Mouse (Mus musculus) spleen, postnatal 14 days (tissue): ENCODE measurements around the gene Osgin1.

Experiments used
- DNase-seq, 2 experiments: peaks; one replicate each; pipeline ENCODE4 v3.0.0; 2021 to 2022; ENCODE audit warnings: low spot score in 2 of 2

The Osgin1 gene

DNA sequence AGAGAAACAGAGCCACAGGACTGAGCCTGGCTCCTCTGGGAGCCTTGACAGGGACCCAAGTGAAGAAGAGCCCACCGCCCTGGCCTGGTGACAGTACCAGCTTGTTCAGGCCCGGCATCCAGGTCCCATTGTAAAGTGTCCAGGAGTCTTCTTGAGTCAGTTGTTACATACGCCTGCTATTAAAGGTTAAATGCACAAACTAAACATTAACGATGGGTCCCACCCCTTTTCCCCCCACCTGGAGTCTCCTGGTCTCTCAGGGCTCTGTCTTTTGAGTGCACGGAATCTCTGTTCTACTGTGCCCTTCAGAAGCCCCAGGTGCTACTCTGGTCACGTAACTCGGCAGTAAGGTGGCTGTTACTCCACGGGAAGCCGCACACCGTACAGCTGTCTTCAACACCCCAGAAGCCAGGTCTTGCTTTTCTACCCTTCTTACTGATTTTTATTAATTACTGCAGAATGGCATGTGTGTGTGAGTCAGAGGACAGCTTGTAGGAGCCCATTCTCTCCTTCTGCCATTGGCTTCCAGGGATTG is 9.7 kb upstream of the Osgin1 start:
- no peak for DNase-seq

DNA sequence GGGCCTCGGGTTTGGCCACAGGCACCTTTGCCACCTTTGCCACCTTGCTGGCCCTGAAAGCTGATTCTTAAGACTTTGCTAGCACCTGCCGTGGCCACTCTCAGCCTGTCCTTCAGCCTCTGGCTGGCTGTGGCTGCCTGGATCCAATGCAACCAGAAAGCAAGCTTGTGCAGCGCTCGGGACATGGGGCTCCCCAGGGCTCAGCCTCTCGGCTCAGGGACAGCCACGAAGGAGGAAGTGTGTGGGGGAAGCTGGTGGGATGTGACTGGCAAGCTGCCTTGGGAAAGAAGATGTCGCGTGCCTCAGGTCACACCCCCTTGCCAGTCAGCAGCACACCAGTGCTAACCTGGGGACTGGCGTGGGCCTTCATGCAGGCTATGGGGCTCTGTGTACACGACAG is 9.2 kb upstream of the Osgin1 start:
- no peak for DNase-seq

DNA sequence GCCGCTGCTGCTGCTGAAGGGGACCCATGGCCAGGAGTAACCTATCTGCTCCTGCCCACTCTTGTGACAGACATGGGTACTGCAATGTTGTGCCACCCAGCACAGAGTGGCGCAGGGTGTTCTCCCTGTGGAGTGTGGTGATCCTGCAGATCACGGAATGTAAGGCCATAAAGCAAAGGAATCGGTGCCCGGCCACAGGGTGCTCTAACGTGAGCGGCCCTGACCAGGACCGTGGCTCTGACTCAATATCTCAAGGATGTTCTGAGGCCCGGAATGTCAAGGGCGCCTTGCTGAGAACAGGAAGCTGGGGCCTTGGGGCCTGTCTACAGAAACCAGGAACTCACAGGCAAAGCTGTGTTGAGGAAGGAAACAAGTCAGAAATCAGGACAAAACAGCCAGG is 8.4 kb upstream of the Osgin1 start:
- peak in 1 of 2 experiments; percentile 32 for DNase-seq

DNA sequence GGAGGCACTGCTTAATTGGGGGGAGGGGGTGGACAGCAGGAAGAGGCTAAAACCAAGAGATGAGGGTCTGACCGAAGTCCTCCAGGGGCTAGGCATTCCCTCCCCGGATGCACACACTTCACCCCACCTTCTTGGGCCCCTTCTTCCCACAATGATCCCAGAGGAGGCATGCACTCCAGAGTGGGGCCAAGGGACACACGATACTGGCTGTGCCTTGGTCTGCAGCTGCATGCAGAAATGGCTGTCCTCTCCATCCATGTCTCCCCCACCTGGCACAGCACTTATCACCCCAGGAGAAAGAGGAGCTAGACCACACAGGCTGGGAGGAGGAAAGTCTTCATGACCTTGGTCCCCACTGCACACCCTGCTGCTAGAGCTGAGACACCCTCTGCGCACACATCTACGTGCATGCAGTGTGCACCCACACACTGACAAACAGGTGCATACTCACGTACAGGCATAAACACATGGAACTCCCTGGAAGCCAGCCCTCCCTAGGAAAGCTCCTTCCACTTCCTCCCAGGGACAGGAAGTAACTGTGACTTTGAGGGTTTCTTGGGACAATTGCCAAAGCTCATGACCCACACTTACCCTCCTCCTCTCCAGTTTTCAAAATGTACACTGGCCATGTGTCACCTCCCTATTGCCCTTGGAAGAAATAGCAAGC is 7.7 kb upstream of the Osgin1 start:
- DNase-seq = no peak

- no peak for DNase-seq
Measured at GRCm38 (mm10) chr8:119427634-119428349, 6.1 kb upstream of the Osgin1 start.

DNA sequence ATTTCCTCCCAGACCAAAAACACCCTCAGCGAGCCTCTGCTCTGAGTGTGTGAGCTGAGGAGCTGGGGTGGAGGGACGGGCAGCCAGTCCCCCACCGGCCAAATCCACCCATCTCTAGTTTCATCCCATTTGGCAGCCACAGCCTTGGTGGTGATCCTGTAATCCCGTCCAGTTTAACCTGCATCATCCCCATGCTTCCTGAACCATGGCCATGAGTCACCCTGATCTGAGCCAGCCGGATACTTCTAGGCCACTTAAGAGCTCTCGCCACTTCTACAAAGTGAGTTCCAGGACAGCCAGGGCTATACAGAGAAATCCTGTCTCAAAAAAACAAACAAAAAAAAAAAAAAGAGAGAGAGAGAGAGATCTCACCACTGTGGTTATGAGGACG is 5.6 kb upstream of the Osgin1 start:
- no peak for DNase-seq

DNA sequence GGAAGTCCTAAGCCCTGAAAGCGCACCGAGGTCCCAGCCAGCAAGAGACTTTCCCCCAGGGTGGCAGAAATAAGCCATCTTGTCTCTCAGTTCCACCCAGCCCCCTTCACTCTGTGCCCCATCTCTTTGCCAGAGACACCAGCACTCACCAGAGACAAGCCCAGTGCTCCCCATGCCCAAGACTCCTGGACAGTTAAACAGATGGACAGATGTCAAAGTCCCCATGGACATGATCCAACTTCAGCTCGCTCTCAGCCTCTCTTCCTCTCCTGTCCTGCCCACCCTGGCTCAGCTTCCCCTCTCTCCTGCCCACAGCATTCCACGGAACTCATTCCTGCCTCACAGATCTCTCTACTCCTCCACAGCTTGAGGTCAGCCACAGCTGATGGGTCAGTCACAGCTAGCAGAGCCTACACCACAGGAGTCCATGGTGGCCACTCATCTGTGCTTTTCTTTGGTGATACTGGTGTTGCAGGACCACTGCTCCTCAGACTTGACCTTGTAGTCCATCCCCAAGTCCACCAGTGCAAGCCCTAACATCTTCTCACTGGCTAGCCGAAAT is 5.1 kb upstream of the Osgin1 start:
- DNase-seq = no peak

DNA sequence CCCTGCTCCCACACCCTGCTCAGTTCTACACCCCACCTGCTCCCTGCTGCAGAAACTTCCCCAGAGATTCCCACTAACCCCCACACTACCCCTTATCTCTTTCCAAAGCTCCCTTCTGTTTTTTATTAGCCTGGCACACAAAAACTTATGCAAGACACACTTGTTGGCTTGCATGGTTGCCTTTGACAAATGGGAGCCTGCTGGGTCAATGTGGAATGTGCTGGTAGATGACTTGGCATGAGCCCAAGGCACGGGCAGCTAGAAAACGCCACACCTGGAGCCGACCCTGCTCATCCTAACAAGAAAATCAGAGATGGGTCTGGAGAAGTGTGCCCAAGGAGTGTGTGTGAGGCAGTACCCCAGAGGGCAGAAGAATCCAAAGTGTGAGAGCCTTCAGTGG is 4.4 kb upstream of the Osgin1 start:
- no peak for DNase-seq

DNA sequence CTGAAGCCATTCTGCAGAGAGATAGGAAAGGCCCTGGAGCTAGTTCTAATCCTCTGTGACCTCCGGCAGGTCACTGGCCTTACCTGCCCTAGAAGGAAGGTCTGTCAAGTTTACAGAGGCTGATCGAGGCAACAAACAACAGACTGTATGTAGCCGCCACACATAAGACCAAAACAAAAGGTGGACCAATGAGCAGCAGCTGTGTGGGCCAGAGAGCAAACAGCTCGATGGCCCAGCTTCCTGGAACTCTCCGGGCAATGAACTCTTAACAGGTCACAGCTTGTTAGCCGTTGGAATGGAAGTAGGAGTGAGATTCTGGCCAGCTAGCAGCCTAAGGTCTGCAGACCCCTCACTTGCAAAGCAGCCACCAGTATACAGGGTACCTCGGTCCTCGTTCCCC is 3.7 kb upstream of the Osgin1 start:
- DNase-seq = no peak

DNA sequence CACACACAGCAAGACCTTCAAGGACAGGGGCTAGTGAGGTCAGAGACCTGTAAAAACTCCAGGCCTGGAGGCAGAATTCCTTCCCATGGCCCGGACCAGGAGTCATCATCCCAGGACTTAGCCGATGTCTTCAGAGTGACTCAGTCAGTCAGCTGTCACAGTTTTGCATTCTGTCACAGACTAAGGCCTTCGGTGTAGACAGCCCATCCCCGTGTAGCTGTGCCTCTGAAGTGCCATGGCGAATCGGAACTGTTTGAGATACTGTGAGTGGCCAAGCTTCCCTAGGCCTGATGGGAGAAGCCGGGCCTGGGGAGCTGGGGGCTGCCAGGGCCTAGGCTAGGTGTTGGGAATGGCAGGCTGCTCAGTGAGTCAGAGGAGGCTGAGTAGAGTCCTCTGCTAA is 3.2 kb upstream of the Osgin1 start:
- DNase-seq = no peak

DNA sequence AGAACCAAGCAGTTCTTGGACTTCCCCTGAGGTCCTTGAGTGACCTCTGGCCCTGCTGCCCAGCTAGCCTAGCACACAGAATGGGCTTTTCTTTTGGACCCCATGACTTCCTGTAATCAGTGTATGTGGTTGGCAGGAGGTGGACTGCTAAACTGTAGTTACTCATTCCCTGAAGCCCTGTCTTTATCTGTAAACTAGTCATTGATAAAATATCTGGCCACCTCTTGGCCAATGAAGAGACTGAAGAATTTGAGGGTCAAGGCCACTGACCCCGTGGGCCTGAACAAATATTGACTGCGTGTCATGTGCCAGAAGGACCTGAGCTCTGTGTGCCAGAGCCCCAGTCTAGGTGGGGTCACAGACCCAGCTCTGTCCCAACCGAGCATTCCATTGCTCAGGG is 1.6 kb upstream of the Osgin1 start:
- no peak for DNase-seq

DNA sequence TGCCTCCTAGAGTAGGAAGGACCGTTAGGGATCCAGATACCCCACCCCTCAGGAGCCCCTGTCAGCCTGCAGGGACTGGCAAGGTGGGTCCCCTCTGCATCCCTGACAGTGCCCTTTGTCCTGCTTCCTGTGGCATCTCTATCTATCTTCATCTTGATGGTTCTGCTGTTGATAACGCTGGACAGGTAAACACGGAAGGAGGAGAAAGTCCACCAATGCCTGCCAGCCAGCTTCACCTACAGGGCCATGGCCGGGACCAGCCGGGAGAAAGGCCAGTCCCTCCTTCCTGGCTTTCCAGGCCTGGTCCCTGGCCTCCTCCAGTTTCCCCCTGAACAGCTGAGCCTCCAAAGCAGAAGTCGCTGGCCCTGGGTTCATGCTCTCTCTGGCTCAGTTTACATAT is 645 bp downstream of the Osgin1 start:
- no peak for DNase-seq

- DNase-seq = no peak
Measured at GRCm38 (mm10) chr8:119435527-119435926, 1.6 kb downstream of the Osgin1 start.

GRCm38 (mm10) chr8:119436331-119436730 is 2.4 kb downstream of the Osgin1 start:
- DNase-seq = no peak

GRCm38 (mm10) chr8:119436933-119437332 is 3.0 kb downstream of the Osgin1 start:
- DNase-seq = no peak

DNA sequence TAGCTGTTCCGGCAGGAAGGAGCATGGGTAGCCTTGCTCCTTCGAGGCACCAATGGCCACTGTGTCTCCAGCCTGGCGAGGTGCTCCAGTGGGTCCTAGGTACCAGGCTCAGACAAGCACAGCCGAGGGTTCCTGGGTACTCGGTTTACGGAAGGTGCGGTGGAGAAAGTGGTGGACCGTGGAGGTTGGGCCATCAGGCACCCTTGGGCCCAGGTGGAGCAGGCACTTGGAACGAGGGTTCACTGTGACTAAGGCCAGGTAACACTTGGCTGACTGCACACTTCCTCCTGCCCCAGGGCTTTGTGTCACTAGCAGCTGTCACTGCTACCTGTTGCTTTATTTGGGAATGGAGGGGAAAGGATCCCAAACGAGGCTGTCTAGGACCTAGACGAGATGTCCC is 3.6 kb downstream of the Osgin1 start:
- no peak for DNase-seq

- DNase-seq = no peak
Measured at GRCm38 (mm10) chr8:119438876-119439275, 5.0 kb downstream of the Osgin1 start.

DNA sequence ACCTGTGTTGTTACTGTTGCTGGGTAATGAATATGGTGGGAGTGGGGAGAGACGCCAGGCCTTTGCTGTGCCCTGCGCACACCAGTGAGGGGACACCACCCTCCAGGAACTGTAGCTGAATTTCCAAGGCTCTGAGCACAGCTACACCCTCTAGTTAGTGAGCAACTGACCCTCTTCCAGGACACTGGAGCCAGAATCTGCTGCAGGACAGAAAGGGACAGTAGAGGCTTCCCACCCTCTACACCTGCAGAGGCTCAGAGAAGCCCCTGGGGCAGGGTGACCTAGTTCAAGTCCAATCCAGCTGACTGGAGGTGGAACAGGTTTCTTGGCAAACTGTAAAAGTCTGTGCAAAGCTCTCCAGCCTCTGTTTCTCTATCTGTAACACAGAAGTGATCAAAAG is 5.5 kb downstream of the Osgin1 start:
- DNase-seq = no peak

DNA sequence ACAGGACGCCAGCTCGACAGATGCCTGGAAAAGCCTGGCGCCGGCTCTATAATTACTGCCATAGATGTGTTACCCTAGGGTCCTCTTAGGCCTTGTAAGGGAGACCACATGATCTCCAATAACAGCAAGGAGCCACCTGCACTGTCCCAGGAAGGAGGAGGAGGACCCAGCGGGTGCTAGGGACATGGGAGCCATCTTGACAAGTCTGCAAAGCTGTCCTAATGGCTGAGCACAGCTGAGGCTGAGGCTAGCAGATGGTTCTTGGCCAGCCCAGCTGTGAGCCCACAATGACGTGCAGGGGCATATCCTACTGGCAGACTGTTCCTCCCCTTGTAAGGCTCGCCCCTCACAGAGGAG is 5.9 kb downstream of the Osgin1 start:
- no peak for DNase-seq

- DNase-seq = peak in 1 of 2 experiments; percentile 31
Measured at GRCm38 (mm10) chr8:119440250-119440951, 6.5 kb downstream of the Osgin1 start.

- DNase-seq = no peak
Measured at GRCm38 (mm10) chr8:119440952-119441270, 7.0 kb downstream of the Osgin1 start.

- DNase-seq = no peak
Measured at GRCm38 (mm10) chr8:119442013-119442412, 8.1 kb downstream of the Osgin1 start.

- DNase-seq = no peak
Measured at GRCm38 (mm10) chr8:119442970-119443369, 9.0 kb downstream of the Osgin1 start.
